Mouse (Mus musculus): ENCODE measurements at regions not wholly inside any gene's neighbourhood (a gene's known extent, or its start where the extent isn't known, plus 50 kb on each side); places are given as distances from the start of the nearest gene placed in this dataset.
"Not testable (repeated sequence)": the region's sequence is repeated elsewhere in the genome, so short reads cannot be mapped to it uniquely, and the experiment has no call there.

GRCm38 (mm10) chr4:3414442-3415022 lies 229.4 kb upstream of the Vmn1r3 start:
- not testable (repeated sequence) for TF ChIP-seq MAFK (IDR thresholded peaks at IDR 0.05; ENCODE audit: borderline replicate concordance, low read depth, low read length); CTCF (IDR thresholded peaks at IDR 0.05 in 2 of 3, conservative IDR thresholded peaks at IDR 0.05 in 1 of 3; ENCODE audit: control insufficient read depth in 1 of 3, insufficient read depth in 1 of 3, low read depth in 2 of 3, low read length in 3 of 3, poor library complexity in 1 of 3, severe bottlenecking in 1 of 3); POLR2A (IDR thresholded peaks at IDR 0.05; ENCODE audit: control insufficient read depth in 1 of 2, insufficient read depth in 1 of 2, low read depth in 1 of 2, low read length in 2 of 2, poor library complexity in 1 of 2); TAL1 (IDR thresholded peaks at IDR 0.05; ENCODE audit: low read length); EP300 (IDR thresholded peaks at IDR 0.05; ENCODE audit: low read depth in 1 of 2, low read length in 2 of 2); CHD1 (IDR thresholded peaks at IDR 0.05; ENCODE audit: low read depth, low read length); E2F4 (IDR thresholded peaks at IDR 0.05; ENCODE audit: borderline replicate concordance, low read depth, low read length); NRF1 (IDR thresholded peaks at IDR 0.05; ENCODE audit: insufficient read depth, low read depth, low read length, poor library complexity, severe bottlenecking); ZMIZ1 (IDR thresholded peaks at IDR 0.05; ENCODE audit: low read depth, low read length); CHD2 (IDR thresholded peaks at IDR 0.05; ENCODE audit: low read length); ETS1 (IDR thresholded peaks at IDR 0.05; ENCODE audit: low read depth, low read length); POLR2AphosphoS2 (IDR thresholded peaks at IDR 0.05; ENCODE audit: low read length)

Data from MEL (cell line).